Mouse (Mus musculus): Measurements from ENCODE around the gene Parva.

The Parva gene

DNA sequence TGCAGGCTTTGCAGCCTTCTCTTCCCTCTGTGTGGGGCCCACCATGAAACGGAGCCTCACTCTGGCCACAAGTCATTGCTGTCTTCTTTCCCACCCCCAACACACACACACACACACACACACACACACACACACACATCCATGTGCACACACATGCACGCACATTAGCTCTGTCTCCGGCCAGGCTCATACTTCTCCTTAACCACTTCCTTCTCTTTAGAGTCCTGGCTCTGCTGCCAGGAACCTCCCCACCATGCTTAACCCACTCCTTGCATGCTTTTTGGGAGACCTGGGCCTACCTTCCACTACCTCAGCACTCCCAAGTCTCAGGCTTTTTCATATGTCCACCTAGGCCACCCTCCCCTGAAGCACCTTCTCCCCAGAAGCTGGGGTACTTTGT lies 76.6 kb downstream of the Parva start:
- Histone ChIP-seq H3K27me3 (ENCODE audit: control insufficient read depth, insufficient read depth, low read length, poor library complexity, severe bottlenecking) (no peaks in the 10 kb centered on the region), H3K36me3 (ENCODE audit: control insufficient read depth, insufficient read depth, low read length, poor library complexity, severe bottlenecking) (no peaks in the 10 kb centered on the region)
- DNase-seq (ENCODE audit: low read depth, low spot score) = no peak

GRCm38 (mm10) chr7:112509107-112509506 lies 81.8 kb downstream of the Parva start:
- no peak for DNase-seq (ENCODE audit: low read depth, low spot score)
- no peaks in the 10 kb centered on the region for H3K27me3 ChIP-seq (ENCODE audit: control insufficient read depth, insufficient read depth, low read length, poor library complexity, severe bottlenecking)

GRCm38 (mm10) chr7:112510336-112511048 lies 83.2 kb downstream of the Parva start:
- H3K36me3 ChIP-seq (ENCODE audit: control insufficient read depth, insufficient read depth, low read length, poor library complexity, severe bottlenecking) = no peaks in the 10 kb centered on the region
- no peak for DNase-seq (ENCODE audit: low read depth, low spot score)
- no peaks in the 10 kb centered on the region for H3K27me3 ChIP-seq (ENCODE audit: control insufficient read depth, insufficient read depth, low read length, poor library complexity, severe bottlenecking)

More at GRCm38 (mm10) chr7:112509107-112509506, 81.8 kb downstream of the Parva start:
- no peaks in the 10 kb centered on the region for H3K36me3 ChIP-seq (ENCODE audit: control insufficient read depth, insufficient read depth, low read length, poor library complexity, severe bottlenecking)

DNA sequence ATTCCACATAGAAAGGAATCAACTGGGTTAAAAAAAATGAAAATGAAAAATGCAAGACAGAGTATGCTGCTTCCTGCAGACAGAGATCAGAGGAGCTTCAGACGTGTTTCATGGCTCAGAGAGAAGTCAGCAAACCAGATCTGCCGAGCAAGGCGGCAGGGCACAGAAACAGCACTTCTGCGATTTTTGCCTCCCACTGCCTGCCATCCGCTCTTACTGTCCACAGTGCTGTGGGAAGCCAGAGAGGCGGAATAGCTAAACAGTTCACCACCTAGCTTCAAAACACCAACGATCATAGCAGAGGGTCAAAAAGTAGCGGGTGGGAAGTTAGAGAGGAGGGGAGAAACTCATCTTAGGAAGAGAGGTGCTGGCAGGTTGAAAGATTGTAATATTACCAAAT lies 84.0 kb downstream of the Parva start:
- no peak for DNase-seq (ENCODE audit: low read depth, low spot score)
- Histone ChIP-seq H3K27me3 (ENCODE audit: control insufficient read depth, insufficient read depth, low read length, poor library complexity, severe bottlenecking) (no peaks in the 10 kb centered on the region), H3K36me3 (ENCODE audit: control insufficient read depth, insufficient read depth, low read length, poor library complexity, severe bottlenecking) (no peaks in the 10 kb centered on the region)

- Histone ChIP-seq H3K36me3 (ENCODE audit: control insufficient read depth, insufficient read depth, low read length, poor library complexity, severe bottlenecking) (no peaks in the 10 kb centered on the region), H3K27me3 (ENCODE audit: control insufficient read depth, insufficient read depth, low read length, poor library complexity, severe bottlenecking) (no peaks in the 10 kb centered on the region)
- DNase-seq (ENCODE audit: low read depth, low spot score) = no peak
Observed at GRCm38 (mm10) chr7:112512257-112512656, 85.0 kb downstream of the Parva start.

DNA sequence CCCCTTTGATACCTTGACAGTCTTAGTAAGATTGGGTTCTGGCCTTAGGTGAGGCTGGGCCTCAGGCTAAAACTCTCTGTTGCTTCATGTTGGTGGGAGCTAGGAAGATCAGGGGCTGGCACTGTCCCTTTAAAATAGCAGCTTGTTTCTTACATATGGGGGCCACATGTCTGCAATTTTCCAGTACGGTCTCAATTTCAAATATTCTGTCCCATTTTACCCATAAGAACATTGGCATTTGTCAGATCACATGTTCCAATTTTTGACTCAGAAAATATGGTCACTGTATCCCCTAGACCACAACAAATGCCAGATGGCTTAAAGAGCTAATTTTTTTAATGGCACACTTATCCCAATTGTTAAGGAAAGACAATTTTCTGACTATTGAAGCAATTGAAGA lies 85.6 kb downstream of the Parva start:
- Histone ChIP-seq H3K36me3 (ENCODE audit: control insufficient read depth, insufficient read depth, low read length, poor library complexity, severe bottlenecking) (no peaks in the 10 kb centered on the region), H3K27me3 (ENCODE audit: control insufficient read depth, insufficient read depth, low read length, poor library complexity, severe bottlenecking) (no peaks in the 10 kb centered on the region)
- DNase-seq (ENCODE audit: low read depth, low spot score) = no peak

GRCm38 (mm10) chr7:112514636-112515193 lies 87.4 kb downstream of the Parva start:
- Histone ChIP-seq H3K27me3 (ENCODE audit: control insufficient read depth, insufficient read depth, low read length, poor library complexity, severe bottlenecking) (no peaks in the 10 kb centered on the region), H3K36me3 (ENCODE audit: control insufficient read depth, insufficient read depth, low read length, poor library complexity, severe bottlenecking) (no peaks in the 10 kb centered on the region)
- DNase-seq (ENCODE audit: low read depth, low spot score) = no peak

DNA sequence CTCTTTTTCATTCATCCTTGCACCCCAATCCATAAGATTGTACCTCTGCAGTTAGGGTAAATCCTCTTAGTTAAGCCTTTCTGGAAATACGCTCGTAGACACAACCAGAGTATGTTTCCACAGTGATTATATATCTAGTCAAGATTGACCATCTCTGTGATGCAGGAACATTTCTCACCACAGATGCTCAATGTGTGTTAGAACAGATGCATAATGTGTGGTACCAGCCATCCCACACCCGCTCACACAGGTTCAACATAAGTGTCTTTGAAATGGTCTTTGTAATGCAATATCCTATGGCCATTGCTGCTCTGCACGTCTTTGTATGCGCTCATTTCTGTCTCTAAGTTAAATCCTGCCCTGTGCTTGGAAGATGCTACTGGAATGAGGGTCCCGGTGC lies 98.2 kb downstream of the Parva start:
- DNase-seq (ENCODE audit: low read depth, low spot score) = no peak
- no peaks in the 10 kb centered on the region for H3K27me3 ChIP-seq (ENCODE audit: control insufficient read depth, insufficient read depth, low read length, poor library complexity, severe bottlenecking)

DNA sequence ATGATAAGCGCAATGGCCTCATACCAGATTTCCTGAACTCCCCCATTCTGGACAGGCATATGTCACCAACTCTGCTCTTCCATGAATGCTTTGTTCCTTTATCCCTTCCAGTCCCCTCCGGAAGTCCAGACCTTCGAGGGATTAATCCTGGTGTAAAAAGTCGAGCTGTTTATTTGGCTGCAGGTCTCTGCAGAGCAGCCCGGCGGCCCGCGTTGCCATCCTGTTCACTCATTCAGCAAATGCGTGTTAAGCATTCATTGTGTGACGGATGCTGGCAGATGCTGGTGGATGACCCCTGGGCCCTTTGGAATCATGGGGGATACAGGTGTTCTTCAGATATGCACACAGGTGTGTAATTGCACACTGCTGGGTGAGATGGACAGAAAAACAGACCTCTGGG lies 98.9 kb downstream of the Parva start:
- Histone ChIP-seq H3K36me3 (ENCODE audit: control insufficient read depth, insufficient read depth, low read length, poor library complexity, severe bottlenecking) (no peaks in the 10 kb centered on the region), H3K27me3 (ENCODE audit: control insufficient read depth, insufficient read depth, low read length, poor library complexity, severe bottlenecking) (no peaks in the 10 kb centered on the region)
- DNase-seq (ENCODE audit: low read depth, low spot score) = no peak

More for the DNA sequence above, 98.2 kb downstream of the Parva start:
- no peaks in the 10 kb centered on the region for H3K36me3 ChIP-seq (ENCODE audit: control insufficient read depth, insufficient read depth, low read length, poor library complexity, severe bottlenecking)

GRCm38 (mm10) chr7:112527230-112527629 lies 99.9 kb downstream of the Parva start:
- Histone ChIP-seq H3K36me3 (ENCODE audit: control insufficient read depth, insufficient read depth, low read length, poor library complexity, severe bottlenecking) (no peaks in the 10 kb centered on the region), H3K27me3 (ENCODE audit: control insufficient read depth, insufficient read depth, low read length, poor library complexity, severe bottlenecking) (no peaks in the 10 kb centered on the region)
- DNase-seq (ENCODE audit: low read depth, low spot score) = no peak

DNA sequence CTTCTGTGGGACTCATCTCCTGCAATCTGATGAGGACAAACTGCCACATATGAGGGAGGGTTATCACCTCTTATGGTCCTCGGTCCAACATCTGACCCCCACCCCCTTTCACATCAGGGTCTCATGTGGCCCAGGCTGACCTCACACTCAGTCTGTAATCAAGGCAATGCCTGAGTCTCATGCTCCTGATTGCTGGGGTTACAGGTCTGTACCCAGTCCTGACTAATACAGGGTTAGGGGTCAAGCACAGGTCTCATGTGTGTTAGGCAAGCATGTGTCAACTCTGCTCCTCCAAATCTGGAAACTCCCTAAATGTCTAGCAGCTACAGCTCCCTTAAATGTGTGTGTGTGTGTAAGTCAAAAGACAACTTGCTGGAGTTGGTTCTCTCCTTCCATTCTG lies 100.8 kb downstream of the Parva start:
- DNase-seq (ENCODE audit: low read depth, low spot score) = no peak
- Histone ChIP-seq H3K36me3 (ENCODE audit: control insufficient read depth, insufficient read depth, low read length, poor library complexity, severe bottlenecking) (no peaks in the 10 kb centered on the region), H3K27me3 (ENCODE audit: control insufficient read depth, insufficient read depth, low read length, poor library complexity, severe bottlenecking) (no peaks in the 10 kb centered on the region)

- Histone ChIP-seq H3K27me3 (ENCODE audit: control insufficient read depth, insufficient read depth, low read length, poor library complexity, severe bottlenecking) (no peaks in the 10 kb centered on the region), H3K36me3 (ENCODE audit: control insufficient read depth, insufficient read depth, low read length, poor library complexity, severe bottlenecking) (no peaks in the 10 kb centered on the region)
- no peak for DNase-seq (ENCODE audit: low read depth, low spot score)
Observed at GRCm38 (mm10) chr7:112528582-112529360, 101.5 kb downstream of the Parva start.

DNA sequence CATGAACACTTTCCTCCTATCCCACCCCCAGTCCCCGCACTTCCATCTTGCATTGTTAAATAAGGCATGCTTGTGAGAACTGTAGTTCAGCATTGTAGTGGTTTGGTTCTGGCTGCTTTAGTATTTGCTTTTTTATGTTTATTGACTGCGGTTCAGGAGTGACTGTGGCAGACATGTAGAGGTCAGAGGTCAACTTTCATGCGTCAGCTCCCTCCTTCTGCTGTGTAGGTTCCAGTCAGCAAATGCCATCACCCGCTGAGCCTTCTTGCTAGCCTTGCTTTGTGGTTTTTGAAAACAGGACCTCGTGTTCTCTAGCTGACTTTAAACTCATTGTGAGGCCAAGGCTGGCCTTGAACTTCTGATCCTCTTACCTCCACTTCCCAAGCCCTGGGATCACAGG lies 103.6 kb downstream of the Parva start:
- H3K36me3 ChIP-seq (ENCODE audit: control insufficient read depth, insufficient read depth, low read length, poor library complexity, severe bottlenecking) = no peaks in the 10 kb centered on the region
- no peaks in the 10 kb centered on the region for H3K27me3 ChIP-seq (ENCODE audit: control insufficient read depth, insufficient read depth, low read length, poor library complexity, severe bottlenecking)
- DNase-seq (ENCODE audit: low read depth, low spot score) = no peak

DNA sequence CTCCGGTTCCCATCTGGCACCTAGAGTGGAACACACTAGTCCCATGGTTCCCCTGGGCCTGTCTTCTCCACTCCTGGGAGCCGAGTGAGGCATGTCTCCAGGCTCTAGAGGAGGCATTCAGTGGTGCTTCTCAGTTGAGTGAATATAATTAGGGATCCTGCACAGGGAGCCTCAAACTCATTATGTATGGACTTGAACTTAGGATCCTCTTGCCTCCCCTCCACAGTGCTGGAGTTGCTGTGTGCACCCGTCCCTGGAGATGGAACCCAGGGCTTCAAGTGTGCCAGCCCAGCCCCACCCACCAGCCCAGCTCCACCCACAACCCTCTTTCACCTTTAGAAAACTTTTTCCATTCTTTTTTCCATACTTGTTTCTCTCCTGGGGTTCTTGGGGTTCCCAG lies 106.8 kb downstream of the Parva start:
- H3K36me3 ChIP-seq (ENCODE audit: control insufficient read depth, insufficient read depth, low read length, poor library complexity, severe bottlenecking) = no peaks in the 10 kb centered on the region
- no peak for DNase-seq (ENCODE audit: low read depth, low spot score)

DNA sequence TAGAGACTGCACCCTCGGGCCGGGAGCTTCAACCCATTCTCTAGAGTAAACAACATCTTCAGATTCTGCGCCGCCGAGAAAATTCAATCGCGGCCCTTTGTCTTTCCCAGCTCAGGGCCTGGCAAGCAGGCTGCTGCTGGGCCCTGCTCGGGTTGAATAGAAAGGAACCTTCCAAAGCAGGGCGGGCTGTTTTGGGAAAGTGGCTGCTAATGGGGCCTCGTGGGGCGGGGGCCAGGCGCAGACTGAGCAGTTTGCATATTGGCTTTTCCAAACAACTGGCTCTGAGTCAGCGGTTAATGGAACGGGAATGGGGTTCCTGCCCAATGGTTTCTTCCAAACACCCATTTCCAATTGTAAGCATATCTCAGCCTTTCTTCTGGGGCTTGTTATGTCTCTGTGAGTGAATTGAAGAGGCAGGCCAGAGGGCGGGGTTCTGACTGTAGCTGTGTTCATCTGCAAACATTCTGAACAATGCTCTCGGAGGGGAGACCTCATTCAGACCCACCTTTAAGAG lies 108.2 kb downstream of the Parva start:
- DNase-seq (ENCODE audit: low read depth, low spot score) = no peak
- H3K36me3 ChIP-seq (ENCODE audit: control insufficient read depth, insufficient read depth, low read length, poor library complexity, severe bottlenecking) = no peaks in the 10 kb centered on the region

More for the DNA sequence above, 106.8 kb downstream of the Parva start:
- no peaks in the 10 kb centered on the region for H3K27me3 ChIP-seq (ENCODE audit: control insufficient read depth, insufficient read depth, low read length, poor library complexity, severe bottlenecking)

More for the DNA sequence above, 108.2 kb downstream of the Parva start:
- H3K27me3 ChIP-seq (ENCODE audit: control insufficient read depth, insufficient read depth, low read length, poor library complexity, severe bottlenecking) = no peaks in the 10 kb centered on the region
